Mouse (Mus musculus): ENCODE measurements at regions not wholly inside any gene's neighbourhood (a gene's known extent, or its start where the extent isn't known, plus 50 kb on each side); places are given as distances from the start of the nearest gene placed in this dataset.

- DNase-seq, result no peak
Observed at GRCm38 (mm10) chr8:91997023-91997891, 195.4 kb upstream of the Irx3 start.

- DNase-seq, result no peak
Observed at GRCm38 (mm10) chr8:91996305-91997022, 194.6 kb upstream of the Irx3 start.

- no peak for DNase-seq
Observed at GRCm38 (mm10) chr8:91995407-91996144, 193.7 kb upstream of the Irx3 start.

- no peak for DNase-seq
Observed at GRCm38 (mm10) chr8:91991542-91992452, 189.9 kb upstream of the Irx3 start.

- no peak for DNase-seq
Observed at GRCm38 (mm10) chr8:91990952-91991351, 189.1 kb upstream of the Irx3 start.

GRCm38 (mm10) chr8:91990048-91990447, 188.2 kb upstream of the Irx3 start:
- DNase-seq, result no peak

- DNase-seq, result no peak
Observed at GRCm38 (mm10) chr8:91988866-91989633, 187.2 kb upstream of the Irx3 start.

GRCm38 (mm10) chr8:91987854-91988253, 186.0 kb upstream of the Irx3 start:
- DNase-seq, result no peak

- no peak for DNase-seq
Observed at GRCm38 (mm10) chr8:91983171-91983570, 181.3 kb upstream of the Irx3 start.

GRCm38 (mm10) chr8:91976900-91977585, 175.2 kb upstream of the Irx3 start:
- no peak for DNase-seq

GRCm38 (mm10) chr8:91975460-91975859, 173.6 kb upstream of the Irx3 start:
- no peak for DNase-seq

GRCm38 (mm10) chr8:91974636-91975035, 172.8 kb upstream of the Irx3 start:
- DNase-seq, result no peak

- DNase-seq, result no peak
Observed at GRCm38 (mm10) chr8:91973951-91974439, 172.1 kb upstream of the Irx3 start.

- peak; percentile 24 for DNase-seq
Observed at GRCm38 (mm10) chr8:91967407-91967806, 165.5 kb upstream of the Irx3 start.

GRCm38 (mm10) chr8:91966891-91967370, 165.1 kb upstream of the Irx3 start:
- no peak for DNase-seq

- no peak for DNase-seq
Observed at GRCm38 (mm10) chr8:91961696-91962095, 159.8 kb upstream of the Irx3 start.

GRCm38 (mm10) chr8:91955170-91955569, 153.3 kb upstream of the Irx3 start:
- DNase-seq, result no peak

- DNase-seq, result no peak
Observed at GRCm38 (mm10) chr8:91952981-91953380, 151.1 kb upstream of the Irx3 start.

GRCm38 (mm10) chr8:91949110-91949509, 147.2 kb upstream of the Irx3 start:
- no peak for DNase-seq

GRCm38 (mm10) chr8:91948173-91948940, 146.5 kb upstream of the Irx3 start:
- no peak for DNase-seq
